Mouse (Mus musculus) erythroid progenitor cell, adult 5-6 weeks (primary cell): ENCODE data around the gene Ccr1. TPM values are rescaled to one million over a fixed set of nuclear protein-coding genes. Genes with fewer than 3 reads are reported as not detected.

Source experiments
- ATAC-seq: replicated peaks from 2 replicates; pipeline ENCODE4 v1.8.0; 2016; ENCODE audit warnings: moderate number of reproducible peaks, mild to moderate bottlenecking, moderate TSS enrichment, inconsistent platforms; ENCODE audit not compliant: poor library complexity, low FRiP score, severe bottlenecking
- total RNA-seq, 2 experiments: library from RNA; stranded (forward) in 1 of 2; stranded (reverse) in 1 of 2; fragments of 150-400 nt in 1 of 2; fragments of 186-747, 209-891 nt in 1 of 2; gene quantifications; 2 replicates each; pipeline versions ENCODE4 v1.2.3 to v1.2.4; 2015 to 2017; ENCODE audit warnings: low replicate concordance in 2 of 2

Ccr1 gene
- total RNA-seq, 2 experiments from 2014 or later = 7.1 to 9.9 TPM

GRCm38 (mm10) chr9:123928759-123929246 is 39.7 kb downstream of the Ccr1 start:
- peak; percentile 58 for ATAC-seq

GRCm38 (mm10) chr9:123928118-123928758 is 40.3 kb downstream of the Ccr1 start:
- no peak for ATAC-seq

GRCm38 (mm10) chr9:123927281-123927960 is 41.1 kb downstream of the Ccr1 start:
- no peak for ATAC-seq

GRCm38 (mm10) chr9:123926041-123926440 is 42.5 kb downstream of the Ccr1 start:
- 0 out of 2 replicates have a peak, but pooled peaks have one; percentile 12 for ATAC-seq

DNA sequence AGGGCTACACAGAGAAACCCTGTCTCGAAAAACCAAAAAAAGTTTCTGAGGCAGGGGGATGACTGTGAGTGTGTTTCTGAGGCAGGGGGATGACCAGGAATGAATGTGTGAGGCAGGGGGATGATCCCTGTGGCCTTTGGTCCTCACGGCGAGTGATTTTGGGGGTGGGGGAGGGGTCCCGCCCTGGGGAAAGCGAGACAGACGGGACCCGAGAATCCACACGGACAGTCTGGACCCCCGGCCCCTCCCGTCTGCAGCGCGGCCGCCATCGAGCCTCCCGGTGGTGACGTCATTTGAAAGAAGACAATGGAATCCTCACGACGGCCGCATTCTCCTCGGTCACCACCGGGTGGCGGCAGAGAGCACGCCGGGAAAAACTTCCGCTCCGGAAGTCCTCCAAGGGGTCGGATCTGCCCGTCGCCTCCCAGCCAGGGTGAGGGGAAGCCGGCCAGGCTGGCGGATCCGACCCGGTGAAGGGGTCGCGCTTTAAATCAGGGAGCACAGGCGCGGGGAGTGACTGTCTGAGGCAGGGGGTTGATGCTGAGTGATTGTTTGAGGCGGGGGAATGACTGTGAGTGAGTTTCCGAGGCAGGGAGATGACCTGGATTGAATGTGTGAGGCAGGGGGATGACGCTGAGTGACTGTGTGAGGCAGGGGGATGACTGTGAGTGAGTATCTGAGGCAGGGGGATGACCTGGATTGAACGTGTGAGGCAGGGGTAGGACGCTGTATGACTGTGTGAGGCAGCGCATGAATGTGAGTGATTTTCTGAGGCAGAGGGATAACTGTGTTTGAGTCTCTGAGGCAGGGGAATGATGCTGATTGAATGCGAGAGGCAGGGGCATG is 43.2 kb downstream of the Ccr1 start:
- ATAC-seq = peak; percentile 64

GRCm38 (mm10) chr9:123924589-123925066 is 43.9 kb downstream of the Ccr1 start:
- peak; percentile 51 for ATAC-seq

DNA sequence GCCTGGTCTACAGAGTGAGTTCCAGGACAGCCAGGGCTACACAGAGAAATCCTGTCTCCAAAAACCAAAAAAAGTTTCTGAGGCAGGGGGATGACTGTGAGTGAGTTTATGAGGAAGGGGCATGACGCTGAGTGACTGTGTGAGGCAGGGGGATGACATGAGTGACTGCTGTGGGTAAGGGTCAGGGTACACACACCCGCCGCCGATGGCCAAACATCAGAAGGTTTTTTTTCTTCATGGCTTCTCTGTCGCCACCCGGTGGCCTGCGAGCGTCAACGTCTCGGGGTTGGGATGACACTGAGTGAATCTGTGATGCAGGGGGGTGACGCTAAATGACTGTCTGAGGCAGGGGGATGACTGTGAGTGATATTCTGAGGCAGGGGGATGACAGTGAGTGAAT is 44.5 kb downstream of the Ccr1 start:
- ATAC-seq = peak; percentile 67

DNA sequence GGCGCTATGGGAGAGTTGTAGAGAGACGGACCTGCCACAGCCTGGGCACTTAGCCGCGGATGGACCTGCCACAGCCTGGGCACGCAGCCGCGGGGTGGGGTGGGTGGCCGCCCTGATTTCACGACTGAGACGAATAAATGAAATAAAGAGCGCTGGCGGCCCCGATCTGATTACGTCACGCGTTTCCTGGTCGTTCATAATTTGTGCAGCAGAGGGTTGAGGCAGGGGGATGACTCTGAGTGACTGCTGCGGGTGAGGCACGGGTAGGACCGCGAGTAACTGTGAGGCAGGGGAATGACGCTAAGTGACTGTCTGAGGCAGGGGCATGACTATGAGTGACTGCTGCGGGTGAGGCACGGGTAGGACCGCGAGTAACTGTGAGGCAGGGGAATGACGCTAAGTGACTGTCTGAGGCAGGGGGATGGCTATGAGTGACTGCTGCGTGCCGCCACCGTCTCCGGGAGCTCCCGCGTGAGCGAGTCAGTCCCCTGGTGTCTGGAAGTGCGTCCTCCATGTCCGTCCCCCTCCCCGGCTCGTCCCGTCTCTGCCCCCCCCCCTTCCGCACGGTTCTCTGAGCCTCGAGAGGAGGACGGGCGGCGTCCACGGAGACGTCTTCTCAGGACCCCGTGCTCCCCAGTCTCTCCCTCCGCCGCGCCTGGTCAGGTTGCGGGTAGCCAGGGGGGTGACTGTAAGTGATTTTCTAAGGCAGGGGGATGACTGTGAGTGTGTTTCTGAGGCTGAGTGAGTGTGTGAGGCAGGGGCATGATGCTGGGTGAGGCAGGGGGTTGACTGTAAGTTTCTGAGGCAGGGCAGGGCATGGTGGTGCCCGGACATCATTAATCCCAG is 45.1 kb downstream of the Ccr1 start:
- peak; percentile 40; the same call in 1 of the 2 replicates for ATAC-seq

Other genes with a start within 250 kb of the Ccr1 start
- gene Cxcr6, start 162.2 kb downstream of the Ccr1 start, total RNA-seq (2015; ENCODE audit: low replicate concordance) = 3.6 and 5.9 TPM in 2 replicates
- gene Cxcr6, start 162.2 kb downstream of the Ccr1 start, total RNA-seq (2017; ENCODE audit: low replicate concordance) = 0.64 TPM in 1 of 2 replicates, not detected in the other
- 21.3 and 21.4 TPM in 2 replicates for gene Fyco1, start 116.8 kb downstream of the Ccr1 start, total RNA-seq (2015; ENCODE audit: low replicate concordance)
- 12.6 and 16.3 TPM in 2 replicates for gene Fyco1, start 116.8 kb downstream of the Ccr1 start, total RNA-seq (2017; ENCODE audit: low replicate concordance)
- gene Xcr1, start 106.7 kb downstream of the Ccr1 start, total RNA-seq (2015; ENCODE audit: low replicate concordance) = 0.84 TPM in 1 of 2 replicates, not detected in the other
- gene Xcr1, start 106.7 kb downstream of the Ccr1 start, total RNA-seq (2017; ENCODE audit: low replicate concordance) = not detected in 2 replicates
- 6.7 TPM in 1 of 2 replicates, not detected in the other for gene Ccr1l1, start 9.7 kb upstream of the Ccr1 start, total RNA-seq (2015; ENCODE audit: low replicate concordance)
- gene Ccr1l1, start 9.7 kb upstream of the Ccr1 start, total RNA-seq (2017; ENCODE audit: low replicate concordance) = 1.0 TPM in 1 of 2 replicates, not detected in the other
- 21.4 and 26.3 TPM in 2 replicates for gene Ccr3, start 53.3 kb upstream of the Ccr1 start, total RNA-seq (2015; ENCODE audit: low replicate concordance)
- 14.7 and 15.8 TPM in 2 replicates for gene Ccr3, start 53.3 kb upstream of the Ccr1 start, total RNA-seq (2017; ENCODE audit: low replicate concordance)
- gene Ccr2, start 133.3 kb upstream of the Ccr1 start, total RNA-seq (2015; ENCODE audit: low replicate concordance) = 34.2 and 51.1 TPM in 2 replicates
- 21.4 and 26.1 TPM in 2 replicates for gene Ccr2, start 133.3 kb upstream of the Ccr1 start, total RNA-seq (2017; ENCODE audit: low replicate concordance)
- gene Ccr5, start 152.9 kb upstream of the Ccr1 start, total RNA-seq (2015; ENCODE audit: low replicate concordance) = not detected in 2 replicates
- gene Ccr5, start 152.9 kb upstream of the Ccr1 start, total RNA-seq (2017; ENCODE audit: low replicate concordance) = 0.13 and 0.23 TPM in 2 replicates